Mouse (Mus musculus): ENCODE results near the gene A730071L15Rik.
A peak's percentile ranks its signal among the peaks of the same experiment; 100 is the strongest.

A730071L15Rik gene

GRCm38 (mm10) chr11:6183246-6183645 is 16.6 kb upstream of the A730071L15Rik start:
- DNase-seq (ENCODE audit: low spot score): no peak

GRCm38 (mm10) chr11:6184202-6184935 is 15.5 kb upstream of the A730071L15Rik start:
- no peak for DNase-seq (ENCODE audit: low spot score)

- DNase-seq (ENCODE audit: low spot score): no peak
Observed at GRCm38 (mm10) chr11:6187399-6187798, 12.4 kb upstream of the A730071L15Rik start.

- DNase-seq (ENCODE audit: low spot score): peak; percentile 86
Observed at GRCm38 (mm10) chr11:6187878-6188277, 12.0 kb upstream of the A730071L15Rik start.

GRCm38 (mm10) chr11:6196780-6197179 is 3.0 kb upstream of the A730071L15Rik start:
- no peak for DNase-seq (ENCODE audit: low spot score)

- DNase-seq (ENCODE audit: low spot score): no peak
Observed at GRCm38 (mm10) chr11:6198449-6198848, 1.4 kb upstream of the A730071L15Rik start.

- DNase-seq (ENCODE audit: low spot score): peak; percentile 89
Observed at GRCm38 (mm10) chr11:6200087-6200569, 299 bp downstream of the A730071L15Rik start, which contains the start of gene Nudcd3. TSS of gene Nudcd3 (minus strand) at chr11:6200415.

- DNase-seq (ENCODE audit: low spot score): no peak
Observed at GRCm38 (mm10) chr11:6200570-6200969, 741 bp downstream of the A730071L15Rik start.

GRCm38 (mm10) chr11:6207090-6207489 is 7.3 kb downstream of the A730071L15Rik start:
- no peak for DNase-seq (ENCODE audit: low spot score)

- no peak for DNase-seq (ENCODE audit: low spot score)
Observed at GRCm38 (mm10) chr11:6208158-6208557, 8.3 kb downstream of the A730071L15Rik start.

GRCm38 (mm10) chr11:6216834-6217233 is 17.0 kb downstream of the A730071L15Rik start:
- no peak for DNase-seq (ENCODE audit: low spot score)

GRCm38 (mm10) chr11:6218189-6218896 is 18.5 kb downstream of the A730071L15Rik start:
- DNase-seq (ENCODE audit: low spot score): no peak

GRCm38 (mm10) chr11:6219967-6220366 is 20.1 kb downstream of the A730071L15Rik start:
- DNase-seq (ENCODE audit: low spot score): no peak

GRCm38 (mm10) chr11:6222187-6222586 is 22.4 kb downstream of the A730071L15Rik start:
- DNase-seq (ENCODE audit: low spot score): no peak

- no peak for DNase-seq (ENCODE audit: low spot score)
Observed at GRCm38 (mm10) chr11:6224541-6225229, 24.9 kb downstream of the A730071L15Rik start.

GRCm38 (mm10) chr11:6230012-6230411 is 30.2 kb downstream of the A730071L15Rik start, which contains the start of gene Npc1l1:
TSS of gene Npc1l1 (minus strand) at chr11:6230143.
- DNase-seq (ENCODE audit: low spot score): no peak

GRCm38 (mm10) chr11:6233025-6233424 is 33.2 kb downstream of the A730071L15Rik start:
- no peak for DNase-seq (ENCODE audit: low spot score)

GRCm38 (mm10) chr11:6244707-6245106 is 44.9 kb downstream of the A730071L15Rik start:
- DNase-seq (ENCODE audit: low spot score): no peak
